Mouse (Mus musculus): ENCODE measurements around the gene Sik3.
A peak's percentile ranks its signal among the peaks of the same experiment; 100 is the strongest.
"Not testable (repeated sequence)": the region's sequence is repeated elsewhere in the genome, so short reads cannot be mapped to it uniquely, and the experiment has no call there.

Gene Sik3

GRCm38 (mm10) chr9:46155818-46156217 lies 143.2 kb downstream of the Sik3 start:
- not testable (repeated sequence) for DNase-seq

GRCm38 (mm10) chr9:46156711-46157110 lies 144.1 kb downstream of the Sik3 start:
- no peak for DNase-seq

GRCm38 (mm10) chr9:46158273-46158813 lies 145.7 kb downstream of the Sik3 start:
- no peak for DNase-seq

GRCm38 (mm10) chr9:46163430-46163829 lies 150.8 kb downstream of the Sik3 start:
- DNase-seq = no peak

GRCm38 (mm10) chr9:46168802-46169201 lies 156.2 kb downstream of the Sik3 start:
- DNase-seq = peak in 1 of 2 experiments; percentile 19

GRCm38 (mm10) chr9:46172251-46172650 lies 159.6 kb downstream of the Sik3 start:
- no peak for DNase-seq

GRCm38 (mm10) chr9:46172953-46173352 lies 160.3 kb downstream of the Sik3 start:
- no peak for DNase-seq

- DNase-seq = no peak
These were observed 161.3 kb downstream of the Sik3 start for GRCm38 (mm10) chr9:46173919-46174318.

- no peak for DNase-seq
These were observed 162.2 kb downstream of the Sik3 start for GRCm38 (mm10) chr9:46174770-46175294.

- DNase-seq = peak; percentile 71 to 74
These were observed 162.7 kb downstream of the Sik3 start for GRCm38 (mm10) chr9:46175300-46175699.

- DNase-seq = peak; percentile 24 to 37
These were observed 163.3 kb downstream of the Sik3 start for GRCm38 (mm10) chr9:46175938-46176375.

- DNase-seq = no peak
These were observed 164.0 kb downstream of the Sik3 start for GRCm38 (mm10) chr9:46176613-46177012.

- no peak for DNase-seq
These were observed 166.0 kb downstream of the Sik3 start for GRCm38 (mm10) chr9:46178595-46178994.

- no peak for DNase-seq
These were observed 168.7 kb downstream of the Sik3 start for GRCm38 (mm10) chr9:46181297-46181696.

- no peak for DNase-seq
These were observed 171.9 kb downstream of the Sik3 start for GRCm38 (mm10) chr9:46184542-46184941.

- peak; percentile 36 to 43 for DNase-seq
These were observed 172.6 kb downstream of the Sik3 start for GRCm38 (mm10) chr9:46185191-46185590.

GRCm38 (mm10) chr9:46186387-46186786 lies 173.8 kb downstream of the Sik3 start:
- peak in 1 of 2 experiments; percentile 14 for DNase-seq

- DNase-seq = no peak
These were observed 175.8 kb downstream of the Sik3 start for GRCm38 (mm10) chr9:46188370-46188769.

- no peak for DNase-seq
These were observed 176.3 kb downstream of the Sik3 start for GRCm38 (mm10) chr9:46188956-46189355.

GRCm38 (mm10) chr9:46189381-46189780 lies 176.8 kb downstream of the Sik3 start:
- no peak for DNase-seq

GRCm38 (mm10) chr9:46191234-46191633 lies 178.6 kb downstream of the Sik3 start:
- no peak for DNase-seq

- peak; percentile 17 to 21 for DNase-seq
These were observed 179.0 kb downstream of the Sik3 start for GRCm38 (mm10) chr9:46191644-46192043.

- DNase-seq = peak; percentile 18
These were observed 180.0 kb downstream of the Sik3 start for GRCm38 (mm10) chr9:46192642-46193041.

GRCm38 (mm10) chr9:46194809-46195208 lies 182.2 kb downstream of the Sik3 start:
- no peak for DNase-seq

- DNase-seq = no peak
These were observed 184.1 kb downstream of the Sik3 start for GRCm38 (mm10) chr9:46196699-46197169.

Measured in B cell, adult 2 months (primary cell).